Mouse (Mus musculus) heart, adult 2 months (tissue): ENCODE measurements at regions not wholly inside any gene's neighbourhood (a gene's known extent, or its start where the extent isn't known, plus 50 kb on each side); places are given as distances from the start of the nearest gene placed in this dataset.

Experiments
- DNase-seq, 2 experiments: peaks; one replicate each; pipeline ENCODE4 v3.0.0; 2021
- H3K27ac ChIP-seq: fragments of 200-600 bp; 2 replicates; pipeline ENCODE4 v1.8.1; 2022
- H3K27me3 ChIP-seq: fragments of 200-500 bp; 2 replicates; pipeline ENCODE4 v1.6.1; 2012; ENCODE audit warnings: mild to moderate bottlenecking, low read length, inconsistent platforms, mixed read lengths; ENCODE audit not compliant: control insufficient read depth, insufficient read depth
- H3K36me3 ChIP-seq: fragments of 200-500 bp; 2 replicates; pipeline ENCODE4 v1.6.1; 2012; ENCODE audit warnings: low read length, inconsistent platforms; ENCODE audit not compliant: control insufficient read depth, insufficient read depth
- H3K4me1 ChIP-seq: fragments of 200-500 bp; 2 replicates; pipeline ENCODE4 v1.6.1; 2011; ENCODE audit warnings: low read length; ENCODE audit not compliant: control insufficient read depth, insufficient read depth
- H3K4me3 ChIP-seq: fragments of 200-600 bp; 2 replicates; pipeline ENCODE4 v1.8.1; 2022
- H3K79me2 ChIP-seq: fragments of 200-500 bp; replicated peaks from 2 replicates; pipeline ENCODE4 v1.6.1; 2012; ENCODE audit warnings: mild to moderate bottlenecking, inconsistent platforms, low read length, moderate library complexity, mixed read lengths; ENCODE audit not compliant: control insufficient read depth, insufficient read depth
- H3K9ac ChIP-seq: fragments of 200-500 bp; 2 replicates; pipeline ENCODE4 v1.6.1; 2012; ENCODE audit warnings: low read depth, mild to moderate bottlenecking, control low read depth, inconsistent platforms, low read length, mixed read lengths
- CTCF ChIP-seq: fragments of 200-600 bp; IDR thresholded peaks from 2 replicates; pipeline ENCODE4 v1.8.1; 2022; ENCODE audit warnings: antibody characterized with exemption, mild to moderate bottlenecking, moderate library complexity
- EP300 ChIP-seq: fragments of 200-500 bp; IDR thresholded peaks from 2 replicates; pipeline ENCODE4 v1.6.1; 2011; ENCODE audit warnings: low read depth, low read length, control low read depth; ENCODE audit not compliant: insufficient read depth
- POLR2A ChIP-seq: fragments of 200-500 bp; IDR thresholded peaks from 2 replicates; pipeline ENCODE4 v1.6.1; 2011; ENCODE audit warnings: mild to moderate bottlenecking, low read depth, low read length, control low read depth; ENCODE audit not compliant: insufficient read depth
- WGBS: fragments of 180-500 bp; shearing (Covaris S2); methylation state at CpG from one replicate; pipeline ENCODE4 v1.1.7; 2018; 5-methylcytosine and 5-hydroxymethylcytosine counted together
- intact Hi-C: fragments of 180-260 bp; cut with DNase I; formaldehyde crosslinking; loops from one replicate; pipeline ENCODE4 v1.15.1; 2025

- H3K36me3 ChIP-seq = no peaks in the 10 kb centered on the region
- no peak for DNase-seq
- 84% methylated on average over 11 of the region's 11 CpGs for WGBS
Observed at GRCm38 (mm10) chr4:84211311-84211875, 463.7 kb downstream of the Bnc2 start.

GRCm38 (mm10) chr4:84212004-84212403, 463.1 kb downstream of the Bnc2 start:
- Histone ChIP-seq H3K4me3 (no peak overlapping the region), H3K27me3 (no peaks in the 10 kb centered on the region), H3K36me3 (no peaks in the 10 kb centered on the region), H3K9ac (no peak overlapping the region), H3K4me1 (no peaks in the 10 kb centered on the region), H3K27ac (no peak overlapping the region), H3K79me2 (no peaks in the 10 kb centered on the region)
- intact Hi-C loops = no loop called here
- TF ChIP-seq CTCF (no peak), EP300 (no peak)
- DNase-seq = no peak
- 56% methylated on average over 6 of the region's 6 CpGs for WGBS

More at GRCm38 (mm10) chr4:84211311-84211875, 463.7 kb downstream of the Bnc2 start:
- H3K79me2 ChIP-seq = no peaks in the 10 kb centered on the region
- H3K27me3 ChIP-seq = no peaks in the 10 kb centered on the region
- TF ChIP-seq EP300 = no peak
- no peak overlapping the region for H3K27ac ChIP-seq
- no peak overlapping the region for H3K9ac ChIP-seq
- no peak overlapping the region for H3K4me3 ChIP-seq
- intact Hi-C loops = no loop called here
- no peaks in the 10 kb centered on the region for H3K4me1 ChIP-seq

GRCm38 (mm10) chr4:84214523-84214922, 460.6 kb downstream of the Bnc2 start:
- no peaks in the 10 kb centered on the region for H3K36me3 ChIP-seq
- H3K4me3 ChIP-seq = no peak overlapping the region
- no peaks in the 10 kb centered on the region for H3K4me1 ChIP-seq
- no peak for DNase-seq
- H3K27me3 ChIP-seq = no peaks in the 10 kb centered on the region
- WGBS = 59% methylated on average over 8 of the region's 8 CpGs
- intact Hi-C loops = no loop called here
- no peak overlapping the region for H3K9ac ChIP-seq
- H3K79me2 ChIP-seq = no peaks in the 10 kb centered on the region
- no peak overlapping the region for H3K27ac ChIP-seq
- TF ChIP-seq POLR2A (no peak), CTCF (no peak), EP300 (no peak)

- no peak for TF ChIP-seq POLR2A
- no peak for DNase-seq
- H3K4me1 ChIP-seq = no peaks in the 10 kb centered on the region
- H3K79me2 ChIP-seq = no peaks in the 10 kb centered on the region
- H3K36me3 ChIP-seq = no peaks in the 10 kb centered on the region
- no peak overlapping the region for H3K4me3 ChIP-seq
- H3K27me3 ChIP-seq = no peaks in the 10 kb centered on the region
- no peak overlapping the region for H3K27ac ChIP-seq
- H3K9ac ChIP-seq = no peak overlapping the region
- 83% methylated on average over 4 of the region's 4 CpGs for WGBS
- intact Hi-C loops = no loop called here
Observed at GRCm38 (mm10) chr4:84218961-84219360, 456.1 kb downstream of the Bnc2 start.

- Histone ChIP-seq H3K4me1 (no peaks in the 10 kb centered on the region), H3K9ac (no peak overlapping the region), H3K27ac (no peak overlapping the region), H3K36me3 (no peaks in the 10 kb centered on the region), H3K27me3 (no peaks in the 10 kb centered on the region), H3K4me3 (no peak overlapping the region), H3K79me2 (no peaks in the 10 kb centered on the region)
- WGBS = 77% methylated on average over 4 of the region's 4 CpGs
- TF ChIP-seq CTCF (no peak), POLR2A (no peak)
- no peak for DNase-seq
- intact Hi-C loops = no loop called here
Observed at GRCm38 (mm10) chr4:84222057-84222717, 452.9 kb downstream of the Bnc2 start.

GRCm38 (mm10) chr4:84222805-84223335, 452.2 kb downstream of the Bnc2 start:
- Histone ChIP-seq H3K27me3 (no peaks in the 10 kb centered on the region), H3K4me3 (no peak overlapping the region), H3K9ac (no peak overlapping the region), H3K36me3 (no peaks in the 10 kb centered on the region), H3K79me2 (no peaks in the 10 kb centered on the region), H3K4me1 (no peaks in the 10 kb centered on the region), H3K27ac (no peak overlapping the region)
- 89% methylated on average over 11 of the region's 11 CpGs for WGBS
- DNase-seq = no peak
- intact Hi-C loops = no loop called here
- no peak for TF ChIP-seq EP300
- no peak for TF ChIP-seq CTCF
- TF ChIP-seq POLR2A = no peak
